Mouse (Mus musculus): ENCODE measurements at regions not wholly inside any gene's neighbourhood (a gene's known extent, or its start where the extent isn't known, plus 50 kb on each side); places are given as distances from the start of the nearest gene placed in this dataset.
A peak's percentile ranks its signal among the peaks of the same experiment; 100 is the strongest.

DNA sequence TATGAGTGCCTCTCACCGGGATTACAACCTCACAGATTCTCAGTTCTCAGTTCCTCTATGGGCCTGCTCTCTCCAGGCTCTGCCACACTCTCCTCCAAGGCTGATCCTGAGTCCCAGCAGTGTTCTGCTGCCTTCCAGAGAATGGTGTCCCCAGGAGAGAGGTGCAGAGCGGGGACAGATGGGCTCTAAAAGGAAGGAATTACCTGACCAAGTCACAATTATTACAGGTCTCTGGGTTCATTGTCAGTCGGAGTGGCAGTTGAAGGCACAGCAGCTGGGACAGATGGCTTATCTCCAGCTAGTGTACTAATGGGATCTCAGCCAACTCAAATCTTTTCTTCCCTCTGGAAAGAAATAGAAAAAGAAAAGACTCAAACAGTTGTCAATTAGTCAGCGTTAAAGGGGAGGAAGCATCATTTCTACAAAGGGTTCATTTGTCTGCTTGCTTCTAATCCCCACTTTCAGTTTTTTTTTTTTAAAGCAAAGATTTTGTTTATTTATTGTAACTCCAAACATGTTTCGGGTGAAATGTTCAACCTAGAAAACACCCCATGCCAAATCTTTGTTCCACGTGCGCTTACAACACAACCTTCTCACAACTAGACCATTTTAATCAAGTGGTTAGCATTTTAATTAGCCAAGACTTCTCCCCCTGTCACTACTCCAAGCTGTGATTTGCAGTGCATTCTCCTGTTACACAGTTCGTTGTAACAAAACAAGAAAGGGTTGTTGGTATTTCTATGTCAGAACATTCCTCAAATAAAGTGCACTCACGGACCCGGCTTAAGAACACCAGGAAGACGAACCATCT lies 304.3 kb upstream of the Sox11 start:
- DNase-seq (ENCODE audit: low spot score in 2 of 2): no peak

DNA sequence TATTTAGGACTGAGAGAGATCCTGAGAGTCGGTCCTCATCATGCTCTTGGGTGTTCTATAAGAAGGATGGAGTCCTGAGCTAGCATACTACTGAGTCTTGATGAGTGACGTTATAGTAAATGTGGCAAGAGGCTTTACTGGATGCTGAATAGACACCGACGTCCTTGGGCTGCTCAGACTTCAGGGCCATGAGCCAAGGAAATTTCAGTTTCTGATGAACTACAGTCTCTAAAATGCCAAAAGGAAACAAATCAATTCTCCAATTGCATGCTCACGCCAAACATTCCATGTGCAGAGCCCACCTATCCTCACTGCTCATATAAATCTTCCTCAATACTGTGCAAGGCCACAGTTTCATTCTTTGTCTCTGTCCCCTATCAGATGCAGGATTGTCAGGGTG lies 277.2 kb upstream of the Sox11 start:
- DNase-seq (ENCODE audit: low spot score in 2 of 2): no peak

GRCm38 (mm10) chr12:27604061-27604679 lies 261.8 kb upstream of the Sox11 start:
- DNase-seq (ENCODE audit: low spot score in 2 of 2): peak in 1 of 2 experiments; percentile 4

- peak; percentile 73 to 75 for DNase-seq (ENCODE audit: low spot score in 2 of 2)
These were observed 256.8 kb upstream of the Sox11 start for GRCm38 (mm10) chr12:27599149-27599548.

DNA sequence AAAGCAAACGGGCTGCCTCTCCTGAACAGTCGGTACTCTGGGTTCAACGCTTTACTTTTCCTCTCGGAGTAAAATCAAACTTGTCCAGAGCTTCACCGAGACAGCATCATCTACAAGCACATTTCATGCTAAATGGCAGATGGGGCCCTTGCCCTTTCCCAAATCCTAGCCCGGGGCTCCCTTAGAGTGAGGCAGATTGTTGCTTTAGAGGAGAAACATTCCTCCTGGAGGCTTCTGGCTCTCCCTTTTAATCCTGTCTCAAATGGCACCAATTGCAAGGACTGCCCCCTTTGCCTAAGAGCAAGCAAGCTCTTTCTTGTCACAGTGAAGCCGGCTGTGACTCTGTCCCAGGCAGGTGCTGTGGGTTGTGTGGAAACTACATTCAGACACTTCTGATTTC lies 255.5 kb upstream of the Sox11 start:
- no peak for DNase-seq (ENCODE audit: low spot score in 2 of 2)

DNA sequence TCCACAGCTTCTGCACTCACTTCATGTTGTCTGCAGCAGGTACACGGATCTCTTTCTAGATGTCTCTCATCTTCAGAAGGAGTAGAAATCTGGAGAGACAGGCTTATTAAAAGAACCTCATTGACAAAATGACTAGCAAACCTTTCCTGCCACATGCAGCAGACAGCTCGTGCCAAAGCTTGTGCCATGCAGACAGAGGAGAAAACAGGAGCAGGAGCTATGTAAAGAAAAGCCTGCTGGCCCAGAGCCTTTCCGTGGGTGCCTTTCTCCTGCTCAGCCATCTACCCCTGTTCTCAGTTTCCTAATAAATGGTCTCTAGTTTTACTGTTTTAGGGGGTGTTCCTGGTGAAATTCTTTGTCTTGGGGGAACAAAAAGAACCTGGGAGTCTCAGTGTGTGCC lies 254.9 kb upstream of the Sox11 start:
- DNase-seq (ENCODE audit: low spot score in 2 of 2): no peak

GRCm38 (mm10) chr12:27595576-27595975 lies 253.2 kb upstream of the Sox11 start:
- DNase-seq (ENCODE audit: low spot score in 2 of 2): no peak

DNA sequence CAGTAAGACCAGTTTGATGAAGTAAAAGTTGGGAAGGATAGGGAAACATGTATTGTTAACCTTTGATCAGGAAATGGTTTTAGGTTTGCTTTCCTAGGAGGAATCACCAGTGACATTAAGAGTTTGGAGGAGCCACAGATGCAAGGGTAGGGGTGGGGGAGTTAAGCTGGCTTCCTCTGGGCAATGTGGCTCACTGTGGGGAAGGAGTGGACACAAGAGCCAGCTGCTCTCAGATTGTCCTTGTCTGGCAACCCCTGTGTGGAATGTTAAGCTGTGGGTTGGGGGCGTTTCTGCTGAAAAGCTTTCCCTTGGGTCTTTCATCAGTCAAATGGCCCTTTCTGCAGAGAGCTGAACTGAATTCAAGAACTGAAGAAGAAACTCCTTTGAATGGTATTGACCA lies 251.1 kb upstream of the Sox11 start:
- no peak for DNase-seq (ENCODE audit: low spot score in 2 of 2)

DNA sequence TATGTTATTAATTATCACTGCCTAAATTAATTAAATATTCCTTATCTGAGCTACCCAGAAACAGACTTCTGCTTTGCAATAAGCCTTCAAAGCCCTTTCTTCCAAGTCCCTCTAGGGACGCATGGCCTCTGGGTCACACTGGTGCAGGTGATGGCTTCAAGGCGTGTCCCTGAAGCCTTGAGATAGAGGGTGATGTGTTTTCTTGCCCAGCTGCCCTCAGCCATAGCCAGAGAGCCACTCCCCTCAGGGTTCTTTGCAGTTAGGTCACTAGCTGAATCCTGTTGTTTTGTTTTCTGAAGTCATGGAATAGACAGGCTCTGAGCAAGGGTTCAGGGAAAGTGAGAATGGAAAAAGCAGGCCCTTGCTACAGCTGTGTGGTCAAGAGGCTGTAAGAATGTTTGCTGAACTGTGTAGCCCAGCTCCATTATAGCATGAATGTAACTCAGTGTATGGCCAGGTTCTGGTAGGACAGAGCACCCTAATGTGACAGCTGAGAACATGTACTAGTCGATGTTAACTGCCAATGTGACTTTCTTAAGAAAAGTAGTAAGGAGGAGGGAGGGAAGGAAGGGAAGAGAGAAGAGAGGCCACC lies 233.8 kb upstream of the Sox11 start:
- DNase-seq (ENCODE audit: low spot score in 2 of 2): no peak

GRCm38 (mm10) chr12:27575629-27576028 lies 233.3 kb upstream of the Sox11 start:
- no peak for DNase-seq (ENCODE audit: low spot score in 2 of 2)

DNA sequence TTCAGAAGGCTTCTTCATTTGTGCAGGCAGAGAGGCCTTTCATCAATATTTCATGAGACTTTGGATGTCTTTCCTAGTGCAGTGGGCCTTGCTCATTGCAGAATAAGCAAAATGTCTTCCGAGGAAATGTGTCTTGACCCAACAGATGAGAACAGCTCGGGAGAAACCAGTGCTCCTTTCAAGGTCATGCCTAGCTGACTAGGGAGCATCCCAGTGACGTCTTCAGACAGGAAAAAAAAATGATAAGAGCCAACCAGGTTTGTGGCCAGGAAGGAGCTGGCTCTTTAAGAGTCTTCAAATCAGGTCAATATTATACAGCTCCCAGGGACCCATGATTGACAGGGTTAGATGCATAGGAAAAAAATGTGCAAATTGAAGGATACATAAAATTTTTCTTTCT lies 224.9 kb upstream of the Sox11 start:
- DNase-seq (ENCODE audit: low spot score in 2 of 2): no peak

DNA sequence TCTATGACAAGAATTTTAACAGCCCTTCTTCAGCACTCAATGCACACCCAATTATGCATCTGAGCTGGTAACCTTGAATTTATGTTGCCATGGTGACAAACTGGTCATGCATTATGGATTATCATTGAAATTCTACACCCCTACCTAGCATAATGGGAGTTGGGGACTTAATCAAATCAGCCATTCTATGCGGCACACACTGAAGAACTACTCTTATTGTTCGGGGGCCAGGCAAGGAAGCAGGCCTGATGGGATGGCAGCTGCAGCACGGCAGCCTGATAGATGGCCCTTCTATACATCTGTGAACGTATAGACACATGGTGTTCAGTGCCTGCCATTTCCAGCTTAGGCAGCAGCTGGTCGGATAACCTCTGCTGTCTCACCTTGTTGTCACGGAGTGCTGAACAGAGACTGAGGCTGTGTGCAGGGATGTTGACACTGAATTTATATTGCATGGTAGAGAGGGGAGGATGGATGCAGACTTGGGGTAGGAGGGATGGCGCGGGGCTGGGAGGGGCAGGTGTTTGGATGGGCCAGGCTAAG lies 223.7 kb upstream of the Sox11 start:
- DNase-seq (ENCODE audit: low spot score in 2 of 2): no peak

- DNase-seq (ENCODE audit: low spot score in 2 of 2): no peak
These were observed 222.4 kb upstream of the Sox11 start for GRCm38 (mm10) chr12:27564641-27565306.

DNA sequence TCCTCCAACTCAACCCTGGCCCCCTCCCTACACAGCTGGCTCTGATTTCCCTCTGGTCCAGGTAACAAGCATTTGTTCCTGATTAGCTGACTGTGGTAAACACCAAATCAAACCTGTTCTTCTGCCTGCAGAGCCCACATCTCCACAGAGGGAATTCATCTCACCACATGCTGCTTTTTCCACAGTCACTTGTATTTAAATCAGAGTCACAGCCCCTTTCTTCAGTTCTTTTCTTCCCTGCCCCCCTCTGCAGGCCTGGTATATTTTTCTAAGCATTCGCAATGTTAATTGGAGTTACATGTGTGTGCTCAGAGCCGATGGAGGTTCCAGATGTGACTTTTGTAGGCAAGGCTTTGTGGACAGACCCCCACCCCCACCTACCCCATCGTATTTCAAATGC lies 221.5 kb upstream of the Sox11 start:
- no peak for DNase-seq (ENCODE audit: low spot score in 2 of 2)

DNA sequence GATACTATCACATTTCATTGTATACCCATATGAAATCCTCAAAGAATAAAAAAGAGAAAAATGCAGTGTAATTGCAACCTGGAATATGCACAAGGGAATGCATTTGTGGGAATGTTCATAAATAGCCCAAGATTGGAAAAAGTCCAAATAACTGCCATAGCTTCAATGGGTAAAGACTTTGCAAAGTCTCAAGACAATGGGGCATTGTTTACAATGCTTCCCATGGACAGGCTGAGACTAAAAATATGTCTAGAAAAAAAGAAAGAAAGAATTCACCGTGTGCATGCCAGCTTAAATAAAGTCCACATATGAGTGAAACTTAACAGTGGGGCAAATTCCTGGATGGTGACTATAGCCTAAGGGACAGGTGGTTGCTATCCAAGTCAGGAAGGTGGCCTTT lies 210.4 kb upstream of the Sox11 start:
- no peak for DNase-seq (ENCODE audit: low spot score in 2 of 2)

DNA sequence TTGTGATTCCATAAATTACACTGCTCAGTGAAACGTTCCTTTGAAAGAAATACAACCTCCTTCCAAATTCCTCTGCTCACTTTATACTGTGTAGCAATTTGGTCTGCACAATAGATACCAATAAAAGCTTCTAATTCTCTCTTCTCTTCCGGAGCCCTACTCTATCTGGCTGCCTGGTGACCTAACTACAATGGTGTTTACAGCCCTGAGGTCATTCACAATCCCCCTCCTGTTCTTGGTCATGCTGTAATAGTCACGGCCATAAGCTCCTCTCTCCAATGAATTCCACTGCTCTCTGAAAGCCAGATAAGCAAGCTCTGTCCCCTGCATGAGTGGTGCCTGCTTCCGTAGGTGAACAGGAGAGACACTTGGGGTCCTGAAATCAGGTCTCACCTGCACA lies 195.8 kb upstream of the Sox11 start:
- DNase-seq (ENCODE audit: low spot score in 2 of 2): no peak

DNA sequence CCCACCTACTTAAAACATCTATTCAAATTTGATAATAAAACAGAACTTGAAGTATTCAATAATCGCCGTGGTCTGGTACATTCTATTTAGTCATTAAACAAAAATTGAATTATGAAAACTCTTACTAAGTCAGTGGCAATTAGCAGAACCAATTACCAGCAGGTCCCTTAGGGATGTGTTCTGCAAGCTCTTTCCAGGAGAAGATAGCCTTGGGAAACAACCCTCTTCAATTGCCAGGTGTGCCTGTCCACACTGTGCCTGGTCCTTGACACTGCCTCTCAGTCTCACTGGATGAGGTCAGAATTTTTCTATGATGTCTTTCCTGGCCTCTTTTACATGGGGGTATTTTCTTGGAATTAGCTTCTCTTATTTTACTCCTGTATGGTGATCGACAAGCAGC lies 195.1 kb upstream of the Sox11 start:
- no peak for DNase-seq (ENCODE audit: low spot score in 2 of 2)

DNA sequence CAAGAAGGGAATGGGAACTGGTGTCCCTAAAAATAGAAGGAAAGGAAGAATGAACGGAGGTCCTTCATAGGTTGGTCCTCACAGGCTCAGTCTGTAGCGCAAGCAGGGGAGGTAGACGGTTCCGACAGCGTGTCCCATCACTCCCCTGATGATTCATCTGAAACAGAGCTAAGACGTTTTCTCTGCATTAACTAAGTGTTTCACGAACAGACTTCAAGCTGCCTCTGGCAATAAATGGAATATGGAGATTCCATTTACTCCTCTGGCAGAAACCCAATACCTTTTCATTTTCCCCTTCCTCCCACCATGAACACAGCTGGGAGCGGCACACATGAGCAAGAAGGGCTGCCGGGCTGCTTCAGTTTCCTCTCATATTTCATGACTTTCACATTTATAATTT lies 194.6 kb upstream of the Sox11 start:
- no peak for DNase-seq (ENCODE audit: low spot score in 2 of 2)

GRCm38 (mm10) chr12:27525604-27526003 lies 183.2 kb upstream of the Sox11 start:
- DNase-seq (ENCODE audit: low spot score in 2 of 2): no peak

- no peak for DNase-seq (ENCODE audit: low spot score in 2 of 2)
These were observed 170.9 kb upstream of the Sox11 start for GRCm38 (mm10) chr12:27513253-27513652.

GRCm38 (mm10) chr12:27508226-27508560 lies 165.8 kb upstream of the Sox11 start:
- DNase-seq (ENCODE audit: low spot score in 2 of 2): no peak

All from left cerebral cortex, adult 18-20 months (tissue).